Mouse (Mus musculus) central nervous system, embryonic 14 days (tissue): ENCODE measurements around the gene Dnase2b. TPM values are rescaled to one million over a fixed set of nuclear protein-coding genes. Genes with fewer than 3 reads are reported as not detected.

Experiments used
- polyA plus RNA-seq: library from polyadenylated mRNA; depleted of rRNA; stranded (reverse); fragments of >200 nt; gene quantifications from 2 replicates; pipeline ENCODE4 v1.2.3, GENCODE M21; 2012; rRNA removed

Gene Dnase2b
- not detected in 2 replicates for polyA plus RNA-seq

GRCm38 (mm10) chr3:146615496-146615895 lies at the start of gene Dnase2b:
Dnase2b (minus strand) TSS chr3:146615596.

DNA sequence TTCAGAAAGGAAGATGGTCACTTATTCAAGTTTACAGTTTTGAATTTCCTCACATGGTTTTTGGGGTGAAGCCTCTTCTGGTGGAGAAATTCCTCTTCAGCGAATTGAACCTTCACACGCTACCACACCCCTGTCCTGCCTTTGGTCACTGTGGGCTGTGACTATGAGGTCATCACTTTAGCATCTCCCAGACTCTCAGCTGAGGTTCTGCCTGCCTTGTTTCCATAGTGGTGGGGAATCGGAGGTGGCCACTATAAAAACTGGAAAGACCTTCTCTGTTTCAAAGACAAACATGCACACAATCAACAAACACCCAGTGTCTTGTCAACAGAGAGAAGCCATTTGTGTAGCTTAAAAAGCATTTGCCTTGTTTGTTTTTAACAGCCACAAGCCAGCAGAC lies 35.8 kb upstream of the Dnase2b start, which contains the start of gene 4930503B20Rik:
Gene 4930503B20Rik (minus strand): TSS at position 101 of the 400 bp plus-strand sequence.

GRCm38 (mm10) chr3:146570148-146570782 lies 45.1 kb downstream of the Dnase2b start, which contains the start of gene Uox:
Uox (plus strand) TSS chr3:146570426.

Other genes starting within 250 kb of the Dnase2b start
- gene Ssx2ip, start 211.0 kb downstream of the Dnase2b start, polyA plus RNA-seq = 12.5 and 13.4 TPM in 2 replicates
- 2.4 and 3.0 TPM in 2 replicates for gene Ctbs, start 165.8 kb downstream of the Dnase2b start, polyA plus RNA-seq
- gene Spata1, start 115.8 kb downstream of the Dnase2b start, polyA plus RNA-seq = 10.0 and 10.9 TPM in 2 replicates
- gene Gng5, start 115.8 kb downstream of the Dnase2b start, polyA plus RNA-seq = 216 and 226 TPM in 2 replicates
- 46.6 and 51.9 TPM in 2 replicates for gene Rpf1, start 94.2 kb downstream of the Dnase2b start, polyA plus RNA-seq
- gene Uox, start 45.2 kb downstream of the Dnase2b start, polyA plus RNA-seq = 0.11 TPM in 1 of 2 replicates, not detected in the other
- not detected in 2 replicates for gene 4930503B20Rik, start 35.7 kb upstream of the Dnase2b start, polyA plus RNA-seq
- gene Samd13, start 70.0 kb upstream of the Dnase2b start, polyA plus RNA-seq = 0.21 and 0.38 TPM in 2 replicates
- 91.4 and 93.9 TPM in 2 replicates for gene Prkacb, start 197.4 kb upstream of the Dnase2b start, polyA plus RNA-seq
- gene Ttll7, start 236.8 kb upstream of the Dnase2b start, polyA plus RNA-seq = 7.5 and 8.4 TPM in 2 replicates